Mouse (Mus musculus) frontal cortex, postnatal 25 days (tissue): ENCODE measurements around the gene Olfr1349.
"Not testable (repeated sequence)": the region's sequence is repeated elsewhere in the genome, so short reads cannot be mapped to it uniquely, and the experiment has no call there.

Experiments used
- DNase-seq, 2 experiments: peaks; one replicate each; pipeline ENCODE4 v3.0.0; 2022; ENCODE audit warnings: low spot score in 2 of 2

The Olfr1349 gene

GRCm38 (mm10) chr7:6522850-6523249 is at the start of gene Olfr1349:
Olfr1349 (minus strand) TSS chr7:6522950.
- no peak for DNase-seq

GRCm38 (mm10) chr7:6564541-6564940 is 41.8 kb upstream of the Olfr1349 start, which contains the start of gene Olfr1350:
Olfr1350 (plus strand) TSS chr7:6564841.
- DNase-seq, result no peak

GRCm38 (mm10) chr7:6526141-6526540 is 3.4 kb upstream of the Olfr1349 start:
- no peak for DNase-seq

DNA sequence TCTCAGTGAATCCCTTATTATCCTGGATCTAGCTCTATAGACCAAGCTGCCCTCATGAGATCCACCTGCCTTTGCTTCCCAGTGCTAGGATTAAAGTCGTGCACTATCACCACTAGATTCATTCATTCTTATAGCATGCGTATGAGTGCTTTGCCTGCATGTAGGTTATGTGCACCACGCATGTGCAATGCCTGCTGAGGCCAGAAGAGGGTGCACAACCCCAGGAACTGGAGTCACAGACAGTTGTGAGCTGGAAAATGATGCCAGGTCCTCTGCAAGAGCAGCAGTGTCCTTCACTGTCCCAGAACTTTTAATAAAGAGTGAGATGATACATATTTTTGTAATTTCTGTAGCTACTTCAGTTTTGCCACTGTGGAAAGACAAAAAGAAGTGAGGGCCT is 2.3 kb upstream of the Olfr1349 start:
- no peak for DNase-seq

DNA sequence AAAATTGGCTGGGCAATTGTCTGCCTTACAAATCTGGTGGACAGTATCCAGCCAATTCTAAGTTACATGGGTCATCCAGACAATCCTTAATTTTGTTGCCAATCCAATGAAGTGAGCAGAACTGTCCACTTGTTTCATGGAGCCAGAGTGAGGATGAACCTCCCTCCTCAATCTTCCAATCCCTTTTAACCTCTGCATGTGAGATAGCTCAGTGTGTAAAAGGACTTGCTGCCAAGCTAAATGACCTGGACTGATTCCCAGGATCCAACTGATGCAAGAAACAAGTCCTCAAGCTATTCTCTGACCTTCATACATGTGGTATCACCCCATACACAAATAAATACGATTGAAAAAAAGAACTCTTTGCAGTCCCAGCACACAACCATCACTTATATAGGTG is 1.1 kb downstream of the Olfr1349 start:
- DNase-seq, result no peak

DNA sequence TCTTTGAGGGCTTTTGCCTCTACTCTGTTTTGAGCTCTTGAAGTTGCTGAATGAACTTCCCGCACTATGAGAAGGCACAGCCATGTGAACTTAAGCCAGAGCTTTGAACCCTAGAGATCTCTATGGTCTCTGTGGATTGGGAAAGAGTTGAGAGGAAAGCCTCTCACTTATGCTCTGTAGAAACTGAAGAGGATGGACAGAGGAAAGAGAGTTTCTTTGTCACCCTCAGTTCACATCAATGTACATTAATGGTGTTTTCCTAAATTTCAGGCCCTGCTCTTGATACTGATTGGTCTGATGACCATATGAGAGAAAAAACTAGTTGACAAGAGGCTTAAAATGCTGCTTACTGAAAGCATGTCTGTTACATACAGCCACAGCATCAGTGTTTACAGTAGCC is 14.1 kb downstream of the Olfr1349 start, which contains the start of gene Olfr1348:
Gene Olfr1348 (minus strand): TSS at position 101 of the 400 bp plus-strand sequence.
- DNase-seq, result no peak

DNA sequence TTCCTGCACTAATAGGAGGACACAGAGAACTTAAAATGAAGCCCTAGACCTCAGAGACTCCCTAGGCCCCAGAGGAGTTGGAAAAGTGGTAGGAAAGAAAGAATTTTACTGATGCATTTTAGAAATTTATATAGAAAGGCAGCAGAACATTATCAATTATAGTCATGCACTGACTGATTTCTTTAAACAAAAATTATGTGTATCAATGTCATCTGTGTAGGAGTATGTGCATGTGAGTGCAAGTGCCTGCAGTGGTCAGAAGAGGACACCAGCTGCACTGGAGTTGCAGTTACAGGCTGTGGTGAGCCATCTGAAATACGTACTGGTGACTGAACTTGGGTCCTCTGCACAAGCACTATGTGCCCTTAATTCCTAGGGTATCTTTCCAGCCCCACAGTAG is 23.1 kb downstream of the Olfr1349 start, which contains the start of gene Olfr1347:
Gene Olfr1347 (minus strand): TSS at position 101 of the 400 bp plus-strand sequence.
- DNase-seq, result no peak

GRCm38 (mm10) chr7:6486841-6487240 is 35.9 kb downstream of the Olfr1349 start, which contains the start of gene Olfr5:
Olfr5 (minus strand) TSS chr7:6486941.
- DNase-seq, result no peak

DNA sequence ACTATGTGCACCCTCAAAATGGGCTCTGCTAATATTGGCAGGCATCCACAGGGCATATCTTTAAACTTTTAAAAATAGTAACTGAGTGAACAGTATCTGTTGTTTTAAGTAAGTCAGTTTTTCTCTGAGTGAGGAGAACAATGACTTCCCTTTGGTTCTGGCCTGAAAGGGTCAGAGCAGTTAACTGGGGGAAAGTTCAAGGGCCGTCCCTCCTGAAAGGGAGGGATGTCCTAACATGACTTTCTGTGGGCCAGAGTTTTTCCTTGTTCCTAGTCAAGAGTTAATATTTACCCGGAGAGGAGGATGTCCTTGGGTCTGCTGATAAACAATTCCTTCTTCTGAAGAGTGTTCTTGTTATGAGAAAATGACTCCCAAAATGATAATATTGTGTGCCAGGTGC is 45.1 kb downstream of the Olfr1349 start:
- DNase-seq, result not testable (repeated sequence)

DNA sequence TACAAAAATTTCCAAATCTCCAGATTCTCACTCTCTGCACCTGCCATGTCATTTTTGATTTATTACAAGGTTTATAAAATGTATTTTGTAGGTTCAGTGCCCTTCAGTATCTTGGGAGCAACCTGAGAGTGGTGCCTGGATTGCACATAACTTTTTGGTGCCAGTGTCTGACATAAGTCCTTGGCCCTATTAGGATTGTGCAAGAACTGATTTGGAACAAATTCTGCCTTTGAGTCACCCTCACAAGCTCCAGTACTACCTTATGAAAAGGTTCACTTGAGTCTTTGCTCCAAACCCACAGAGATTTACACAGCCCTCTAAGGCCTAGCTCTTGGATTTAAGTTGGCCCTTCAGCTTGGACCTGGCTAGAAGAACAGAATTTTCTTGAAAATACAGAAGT is 55.8 kb downstream of the Olfr1349 start, which contains the start of gene Olfr1346:
Gene Olfr1346 (plus strand): TSS at position 151 of the 400 bp plus-strand sequence.
- no peak for DNase-seq
